27 mouse cellular contexts compared by ENCODE assay signal in genomic region chr16:93799071-93799470, GRCm38 (mm10). TPM values are rescaled to one million over a fixed set of nuclear protein-coding genes. Genes with fewer than 3 reads are reported as not detected.
DNase-seq lines count a peak whose midpoint lies in the region; ATAC-seq and TF ChIP-seq lines count a peak whose summit lies in the region.
"Had no signal": no experiment of that assay in that cellular context is flagged by ENCODE, and none has a peak within 500 bp of the region (broad histone marks: within the 10 kb centered on the region; RNA-seq: fewer than 3 reads in every experiment).

No protein-coding gene starts in this region.

- H3K9me3 ChIP-seq in liver, postnatal 0 days (ENCODE audit: low read length): no peaks in the 10 kb centered on the region
- H3K9me3 ChIP-seq in liver, embryonic 11.5 days (ENCODE audit: control insufficient read depth, low read length): no peaks in the 10 kb centered on the region
- H3K9me3 ChIP-seq: embryonic facial prominence, embryonic 13.5 days; heart, embryonic 12.5 days; hindbrain, embryonic 10.5 days; hindbrain, embryonic 15.5 days; limb, embryonic 12.5 days; liver, embryonic 13.5 days; midbrain, embryonic 13.5 days had no signal

- peaks cover 13% of the 10 kb centered on the region for H3K36me3 ChIP-seq in liver, postnatal 0 days (replicated peaks; ENCODE audit: insufficient read depth, low read length)
- H3K36me3 ChIP-seq in liver, embryonic 11.5 days (ENCODE audit: control insufficient read depth, insufficient read depth, low read length): no peaks in the 10 kb centered on the region
- H3K36me3 ChIP-seq: limb, embryonic 12.5 days had no signal

- 0 out of 2 replicates have a peak overlapping the region, but pooled peaks have one; percentile 49 for H3K27ac ChIP-seq in liver, postnatal 0 days (ENCODE audit: low read depth)
- no peak overlapping the region for H3K27ac ChIP-seq in liver, embryonic 11.5 days (ENCODE audit: low read depth, low read length)
- H3K27ac ChIP-seq: embryonic facial prominence, embryonic 13.5 days; gastrocnemius, adult 2 months; heart, adult 2 months; hindbrain, embryonic 10.5 days; hindbrain, embryonic 15.5 days; kidney, postnatal 0 days; limb, embryonic 12.5 days; liver, embryonic 13.5 days; macrophage; midbrain, embryonic 13.5 days had no signal

- H3K4me1 ChIP-seq in liver, postnatal 0 days (ENCODE audit: insufficient read depth): peaks cover 24% of the 10 kb centered on the region
- no peaks in the 10 kb centered on the region for H3K4me1 ChIP-seq in liver, embryonic 11.5 days (replicated peaks; ENCODE audit: control insufficient read depth, insufficient read depth, low read length)
- H3K4me1 ChIP-seq: hindbrain, embryonic 15.5 days; midbrain, embryonic 13.5 days had no signal

- no peak for TF ChIP-seq CTCF in liver, postnatal 0 days (IDR thresholded peaks at IDR 0.05; ENCODE audit: low read depth)

- H3K9ac ChIP-seq in liver, postnatal 0 days (replicated peaks): no peak overlapping the region
- no peak overlapping the region for H3K9ac ChIP-seq in liver, embryonic 11.5 days (ENCODE audit: low read depth, low read length)
- H3K9ac ChIP-seq: embryonic facial prominence, embryonic 13.5 days; heart, embryonic 12.5 days; hindbrain, embryonic 15.5 days; limb, embryonic 12.5 days; liver, embryonic 13.5 days; midbrain, embryonic 13.5 days had no signal

- peak; percentile 57 for DNase-seq in cerebellum, adult 9-11 months
- no peak for DNase-seq in cerebellum, adult 11 months
- DNase-seq in liver, postnatal 0 days: no peak
- DNase-seq in liver, embryonic 11.5 days (ENCODE audit: low spot score): no peak
- peak; percentile 29 to 32 for DNase-seq in cerebellum, postnatal 36 days
- no peak for DNase-seq in spleen, postnatal 4 days (ENCODE audit: low spot score in 2 of 2)
- no peak for DNase-seq in gastrocnemius, postnatal 14 days
- DNase-seq: adrenal gland, postnatal 25 days; gastrocnemius, adult 2 months; heart, adult 2 months; kidney, adult 2 months; kidney, postnatal 4 days; layer of hippocampus, adult 9-11 months; liver, embryonic 13.5 days; lung, adult 2 months; lung, postnatal 10 days; right cerebral cortex, postnatal 14 days; thymus, postnatal 4 days had no signal

- intact Hi-C loops in gastrocnemius, postnatal 14 days (cut with DNase I; ENCODE audit: low total_unique reads): no loop called here

- H3K4me3 ChIP-seq in liver, postnatal 0 days (ENCODE audit: low read depth, low read length): no peak overlapping the region
- no peak overlapping the region for H3K4me3 ChIP-seq in liver, embryonic 11.5 days (ENCODE audit: low read depth, low read length)
- H3K4me3 ChIP-seq: embryonic facial prominence, embryonic 13.5 days; gastrocnemius, adult 2 months; heart, adult 2 months; heart, embryonic 12.5 days; hindbrain, embryonic 10.5 days; hindbrain, embryonic 15.5 days; limb, embryonic 12.5 days; liver, embryonic 13.5 days; midbrain, embryonic 13.5 days had no signal

- no peak overlapping the region for H3K4me2 ChIP-seq in liver, postnatal 0 days (ENCODE audit: low read depth, low read length)
- no peak overlapping the region for H3K4me2 ChIP-seq in liver, embryonic 11.5 days
- H3K4me2 ChIP-seq: embryonic facial prominence, embryonic 13.5 days; heart, embryonic 12.5 days; hindbrain, embryonic 15.5 days; limb, embryonic 12.5 days; liver, embryonic 13.5 days; midbrain, embryonic 13.5 days had no signal

- no peak for TF ChIP-seq EP300 in liver, postnatal 0 days (IDR thresholded peaks at IDR 0.05; ENCODE audit: low read depth)

- H3K27me3 ChIP-seq in liver, postnatal 0 days (ENCODE audit: insufficient read depth, low read length): no peaks in the 10 kb centered on the region
- no peaks in the 10 kb centered on the region for H3K27me3 ChIP-seq in liver, embryonic 11.5 days (replicated peaks; ENCODE audit: control insufficient read depth, insufficient read depth, low read length)
- H3K27me3 ChIP-seq: embryonic facial prominence, embryonic 13.5 days; heart, embryonic 12.5 days; hindbrain, embryonic 15.5 days; limb, embryonic 12.5 days; liver, embryonic 13.5 days; midbrain, embryonic 13.5 days had no signal

- 65% methylated on average over 3 of the region's 3 CpGs for WGBS in liver, postnatal 0 days (ENCODE audit: insufficient replicate concordance)
- 80% methylated on average over 3 of the region's 3 CpGs for WGBS in liver, embryonic 11.5 days

- no peak for ATAC-seq in liver, postnatal 0 days
- no peak for ATAC-seq in liver, embryonic 11.5 days (replicated peaks; ENCODE audit: low FRiP score)
- ATAC-seq: forebrain, embryonic 16.5 days; midbrain, embryonic 13.5 days had no signal

RNA-seq across cellular contexts. Expression of gene Morc3, which starts 32.9 kb away (rescaled TPM):
- polyA plus RNA-seq in liver, postnatal 0 days (2015; fragmentation: Nextera tagmentation; extraction: Ambion mirVana): 11.7 and 12.3 TPM in 2 replicates
- polyA plus RNA-seq in liver, embryonic 11.5 days (2014; fragmentation: Nextera tagmentation; extraction: Ambion mirVana): 37.0 and 37.6 TPM in 2 replicates
- total RNA-seq in gastrocnemius, postnatal 14 days (2021): 10 to 100 TPM; 10.5 to 16.8 TPM

Comparison
In these comparisons a context has a peak if more than half of its experiments do, and no peak if none do; other contexts are left out.
1. DNase-seq: peak in cerebellum, adult 9-11 months (single experiment) and cerebellum, postnatal 36 days (2 of 2); none in cerebellum, adult 11 months (single experiment), liver, postnatal 0 days (single experiment), liver, embryonic 11.5 days (single experiment), spleen, postnatal 4 days (0 of 2) and gastrocnemius, postnatal 14 days (single experiment).